Mouse (Mus musculus): ENCODE measurements around the gene Fam241b.

The Fam241b gene

GRCm38 (mm10) chr10:62058508-62059375 lies 85.0 kb downstream of the Fam241b start:
- H3K9me3 ChIP-seq (ENCODE audit: low read length) = no peaks in the 10 kb centered on the region
- no peaks in the 10 kb centered on the region for H3K36me3 ChIP-seq (ENCODE audit: insufficient read depth, low read length)
- TF ChIP-seq CTCF (conservative IDR thresholded peaks at IDR 0.05; ENCODE audit: low read length) (no peak), NANOG (IDR thresholded peaks at IDR 0.05; ENCODE audit: borderline replicate concordance, low read length) (no peak), POU5F1 (IDR thresholded peaks at IDR 0.05; ENCODE audit: borderline replicate concordance, low read length) (no peak)
- peaks cover 60% of the 10 kb centered on the region for H3K4me1 ChIP-seq (replicated peaks; ENCODE audit: low read depth, low read length)
- peaks cover 18% of the 10 kb centered on the region for H3K27me3 ChIP-seq (ENCODE audit: insufficient read depth, low read length)
- H3K4me3 ChIP-seq (replicated peaks; ENCODE audit: low read length) = no peak overlapping the region

Measured in E14TG2a.4 (cell line).